Mouse (Mus musculus): Measurements from ENCODE around the gene Ctc1.

- TF ChIP-seq POLR2A (IDR thresholded peaks at IDR 0.05; ENCODE audit: insufficient read depth, low read depth, low read length), result no peak
- no peak for TF ChIP-seq CTCF (IDR thresholded peaks at IDR 0.05; ENCODE audit: insufficient read depth, low read depth, low read length)
These were observed 44.3 kb downstream of the Ctc1 start for GRCm38 (mm10) chr11:69059975-69060411.
